Mouse (Mus musculus) right cerebral cortex, postnatal 4 days (tissue): ENCODE data around the gene Taok1.
A peak's percentile ranks its signal among the peaks of the same experiment; 100 is the strongest.

Experiments
- DNase-seq: peaks from one replicate; pipeline ENCODE4 v3.0.0-alpha.2; 2022

Taok1 gene

GRCm38 (mm10) chr11:77507426-77507825 lies 100.2 kb downstream of the Taok1 start:
- DNase-seq = no peak

DNA sequence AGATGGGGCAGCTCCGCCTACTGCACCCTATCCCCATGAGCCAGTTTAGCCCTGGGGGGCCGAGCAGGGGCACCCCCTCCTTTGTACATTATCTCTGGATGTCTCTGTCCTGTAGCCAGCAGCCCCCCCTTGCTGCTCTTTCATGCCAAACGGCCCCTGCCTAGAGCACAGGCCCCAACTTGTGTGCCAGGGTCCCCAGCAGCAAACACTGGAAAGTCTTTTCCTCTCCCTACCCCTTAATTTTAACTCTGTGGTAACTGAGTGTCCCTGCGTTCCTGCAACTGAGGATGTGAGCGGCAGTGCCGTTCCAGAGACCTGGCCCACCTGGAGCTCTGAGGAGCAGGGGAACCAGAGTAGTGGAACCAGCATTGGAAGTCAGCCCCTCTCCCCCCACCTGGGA lies 100.7 kb downstream of the Taok1 start:
- DNase-seq = no peak

DNA sequence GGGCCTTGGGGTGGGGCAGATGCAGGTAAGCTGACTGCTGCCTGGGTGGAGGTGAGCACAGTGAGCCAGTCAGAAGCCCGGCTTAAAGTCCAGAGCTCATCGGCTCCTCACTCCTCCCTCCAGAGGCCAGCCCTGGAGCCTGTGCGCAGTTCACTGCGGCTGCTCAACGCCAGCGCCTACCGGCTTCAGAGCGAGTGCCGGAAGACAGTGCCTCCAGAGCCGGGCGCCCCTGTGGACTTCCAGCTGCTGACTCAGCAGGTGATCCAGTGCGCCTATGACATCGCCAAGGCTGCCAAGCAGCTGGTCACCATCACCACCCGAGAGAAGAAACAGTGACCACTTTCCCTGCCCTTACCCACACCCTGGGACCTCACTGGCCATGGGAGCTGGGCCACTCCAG lies 101.3 kb downstream of the Taok1 start:
- no peak for DNase-seq

DNA sequence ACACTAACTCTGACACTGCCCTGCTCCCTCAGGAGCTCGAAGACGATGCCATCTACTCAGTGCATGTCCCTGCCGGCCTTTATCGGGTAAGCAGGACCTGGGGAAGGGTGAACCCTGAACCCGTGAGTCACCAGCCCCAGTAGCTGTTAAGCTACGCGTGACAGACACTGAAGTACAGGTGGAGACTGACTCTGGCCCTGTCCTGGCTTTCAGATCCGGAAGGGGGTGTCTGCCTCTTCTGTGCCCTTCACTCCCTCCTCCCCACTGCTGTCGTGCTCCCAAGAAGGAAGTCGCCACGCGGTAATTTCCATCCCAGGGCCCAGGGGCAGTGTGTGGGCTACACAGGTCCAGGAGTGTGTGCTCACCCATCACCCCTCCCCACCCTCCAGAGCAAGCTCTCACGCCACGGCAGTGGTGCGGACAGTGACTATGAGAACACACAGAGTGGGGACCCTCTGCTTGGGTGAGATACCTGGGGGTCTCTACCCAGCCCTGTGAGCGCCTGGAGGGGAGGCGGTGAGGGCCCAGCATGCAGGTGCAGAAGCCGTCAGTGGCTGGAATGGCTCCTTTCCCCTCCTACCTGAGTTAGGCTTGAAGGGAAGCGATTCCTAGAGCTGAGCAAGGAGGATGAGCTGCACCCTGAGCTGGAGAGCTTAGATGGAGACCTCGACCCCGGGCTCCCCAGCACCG lies 102.2 kb downstream of the Taok1 start:
- DNase-seq = no peak

DNA sequence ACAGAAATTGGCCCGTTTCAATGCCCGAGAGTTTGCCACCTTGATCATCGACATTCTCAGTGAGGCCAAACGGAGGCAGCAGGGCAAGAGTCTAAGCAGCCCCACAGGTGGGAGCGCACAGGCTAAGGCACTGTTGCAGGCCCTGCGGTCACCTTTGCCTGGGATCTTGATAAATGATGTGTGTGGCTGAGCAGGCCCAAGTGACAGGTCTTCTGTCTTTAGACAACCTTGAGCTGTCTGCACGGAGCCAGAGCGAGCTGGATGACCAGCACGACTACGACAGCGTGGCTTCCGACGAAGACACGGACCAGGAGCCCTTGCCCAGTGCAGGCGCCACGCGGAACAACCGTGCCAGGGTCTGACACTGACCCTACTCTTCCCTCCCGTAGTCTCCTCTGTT lies 103.2 kb downstream of the Taok1 start:
- DNase-seq = no peak

GRCm38 (mm10) chr11:77503511-77503910 lies 104.1 kb downstream of the Taok1 start:
- DNase-seq = no peak

- no peak for DNase-seq
These were observed 105.1 kb downstream of the Taok1 start for GRCm38 (mm10) chr11:77502481-77502880.

GRCm38 (mm10) chr11:77501971-77502370 lies 105.6 kb downstream of the Taok1 start:
- no peak for DNase-seq

GRCm38 (mm10) chr11:77501392-77501791 lies 106.2 kb downstream of the Taok1 start:
- DNase-seq = peak; percentile 81

DNA sequence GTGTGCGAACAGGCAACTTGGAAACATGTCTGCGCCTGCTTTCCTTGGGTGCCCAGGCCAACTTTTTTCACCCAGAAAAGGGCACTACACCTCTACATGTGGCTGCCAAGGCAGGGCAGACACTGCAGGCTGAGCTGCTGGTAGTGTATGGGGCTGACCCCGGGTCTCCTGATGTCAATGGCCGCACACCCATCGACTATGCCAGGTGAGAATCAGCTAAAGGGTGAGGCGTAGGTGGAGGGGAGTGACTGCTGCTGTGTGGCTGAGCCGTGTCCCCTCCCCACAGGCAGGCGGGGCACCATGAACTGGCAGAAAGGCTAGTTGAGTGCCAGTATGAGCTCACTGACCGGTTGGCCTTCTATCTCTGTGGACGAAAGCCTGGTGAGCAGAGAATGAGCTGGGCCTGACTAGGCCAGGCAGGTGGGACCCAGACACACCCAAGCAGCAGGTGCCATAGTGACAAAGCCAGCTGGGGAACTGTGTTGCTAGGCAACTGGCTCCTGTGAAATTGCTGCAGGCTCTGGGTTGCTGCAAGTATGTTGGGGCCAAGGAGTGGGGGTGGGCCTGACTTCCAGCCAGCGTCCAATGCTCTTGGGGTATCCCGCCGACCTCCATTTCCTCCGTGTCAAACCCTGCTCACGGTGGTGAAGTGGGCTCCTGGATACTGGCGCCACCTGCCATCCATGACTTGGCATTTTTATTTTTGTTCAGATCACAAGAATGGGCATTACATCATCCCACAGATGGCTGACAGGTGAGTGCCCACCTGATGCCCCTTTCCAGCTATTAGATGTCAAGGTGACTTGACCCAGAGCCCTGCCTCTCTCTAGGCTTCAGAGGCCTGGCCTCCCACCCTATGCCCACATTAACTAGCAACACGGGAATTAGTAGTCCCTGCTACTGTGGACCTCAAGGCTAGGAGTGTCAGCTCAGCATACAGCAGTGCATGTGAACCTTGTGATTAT lies 107.0 kb downstream of the Taok1 start:
- no peak for DNase-seq

DNA sequence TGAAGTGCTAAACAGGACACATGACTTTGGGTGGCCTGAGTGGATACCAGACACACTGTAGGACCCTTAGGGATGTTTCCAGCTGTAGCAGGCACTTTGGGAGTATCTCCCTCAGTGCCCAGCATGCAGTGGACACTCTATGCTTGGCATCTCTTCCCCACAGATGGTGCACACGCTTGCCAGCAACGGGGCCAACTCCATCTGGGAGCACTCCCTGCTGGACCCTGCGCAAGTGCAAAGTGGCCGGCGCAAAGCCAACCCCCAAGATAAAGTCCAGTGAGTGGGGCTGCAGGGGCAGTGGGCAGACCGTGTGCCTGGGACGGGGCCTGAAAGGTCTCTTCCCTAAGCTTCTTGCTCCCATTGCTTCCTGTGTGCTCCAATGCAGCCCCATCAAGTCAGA lies 108.3 kb downstream of the Taok1 start:
- DNase-seq = no peak

DNA sequence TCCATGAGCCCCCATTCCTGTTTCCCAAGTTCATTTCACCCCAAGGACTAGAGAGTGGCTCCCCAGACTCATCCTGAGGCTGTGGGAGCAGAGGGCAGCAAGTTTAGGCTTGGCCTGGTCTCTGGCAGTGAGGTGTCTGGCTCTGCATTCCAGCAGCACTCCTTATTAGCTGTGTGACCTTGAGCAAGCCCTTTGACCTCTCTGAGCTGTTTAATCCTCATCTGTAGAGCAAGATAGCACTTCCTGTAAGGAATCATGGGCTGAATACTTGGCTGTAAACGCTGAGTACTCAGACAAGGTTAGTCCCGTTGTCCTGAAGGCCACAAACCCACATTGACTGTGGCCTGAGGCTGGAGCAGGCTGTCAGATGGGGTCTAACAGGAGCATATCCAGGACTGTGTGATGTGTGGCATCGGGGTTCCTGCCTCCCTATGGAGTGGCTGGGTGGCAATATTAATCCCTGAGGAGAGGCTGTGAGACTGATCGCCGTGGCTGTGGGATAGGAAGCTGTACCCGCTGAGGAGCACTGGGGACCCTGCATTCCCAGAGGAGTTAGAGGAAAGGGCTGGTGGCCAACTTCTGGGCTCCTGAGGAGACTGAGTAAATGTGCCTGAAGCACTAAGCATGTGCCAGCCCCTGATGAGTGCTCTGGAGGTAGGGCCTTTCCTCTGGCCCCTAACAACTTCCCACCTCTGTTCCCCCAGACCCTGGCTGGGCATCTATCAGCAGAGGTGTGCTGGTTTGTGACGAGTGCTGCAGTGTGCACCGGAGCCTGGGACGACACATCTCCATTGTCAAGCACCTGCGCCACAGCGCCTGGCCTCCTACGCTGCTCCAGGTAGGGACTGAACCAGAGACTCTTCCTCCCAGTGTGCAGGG lies 109.1 kb downstream of the Taok1 start:
- no peak for DNase-seq

DNA sequence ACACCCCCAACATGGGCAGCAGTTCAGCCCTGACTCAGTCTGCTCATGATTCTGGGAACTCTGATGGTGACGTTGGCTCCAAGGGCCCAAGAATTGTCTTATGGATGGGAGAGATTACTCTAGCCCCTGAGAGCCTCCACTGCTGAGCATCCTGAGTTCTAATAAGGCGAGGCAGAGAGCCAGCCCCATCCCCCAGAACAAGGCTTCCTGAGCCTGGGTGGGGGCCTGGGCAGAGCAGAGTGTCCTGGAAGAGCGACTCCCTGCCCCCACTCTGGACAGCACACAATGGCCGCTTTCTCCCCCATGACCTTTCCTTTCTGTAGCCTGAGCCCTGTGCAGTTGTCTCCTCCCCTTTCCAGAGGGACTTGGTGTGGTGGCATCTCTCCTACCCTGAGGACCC lies 109.8 kb downstream of the Taok1 start:
- no peak for DNase-seq

DNA sequence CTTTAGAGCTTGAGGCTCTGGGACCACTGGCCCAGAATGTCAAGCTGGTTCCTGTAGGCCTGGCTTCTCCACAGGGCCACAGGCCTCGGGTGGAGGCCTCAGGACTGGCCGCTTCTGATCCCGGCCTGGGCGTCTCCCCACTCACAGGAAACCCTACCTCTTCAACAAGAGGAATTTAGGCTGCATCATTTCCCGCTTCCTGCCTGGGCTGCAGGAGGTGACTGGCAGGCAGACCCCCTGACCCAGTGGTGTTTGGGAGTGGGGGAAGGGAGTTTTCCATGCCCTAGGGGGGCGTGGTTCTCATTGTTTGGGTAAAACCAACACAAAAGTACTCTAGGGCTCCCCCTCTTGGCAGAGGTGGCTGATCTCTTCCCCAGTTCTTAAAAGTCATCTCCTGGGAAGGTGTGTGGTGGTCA lies 110.3 kb downstream of the Taok1 start:
- no peak for DNase-seq

DNA sequence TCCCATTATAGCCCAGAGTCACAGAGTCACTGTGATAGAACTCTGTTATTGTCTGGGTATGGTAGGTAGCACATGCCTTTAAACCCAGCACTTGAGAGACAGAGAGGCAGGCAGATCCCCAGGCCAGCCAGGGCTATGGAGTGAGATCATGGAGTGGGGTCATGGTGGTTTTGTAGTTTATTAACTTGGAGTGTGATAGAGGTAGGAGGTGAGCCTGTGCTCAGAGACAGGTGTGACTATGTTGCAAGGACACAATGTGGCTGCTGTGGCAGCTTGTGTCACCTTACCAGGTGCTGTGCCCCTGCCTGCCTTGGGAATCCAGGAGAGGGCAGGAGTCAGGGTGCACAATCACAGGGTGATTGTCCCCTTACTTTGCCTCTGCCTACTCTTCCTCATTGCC lies 112.1 kb downstream of the Taok1 start:
- DNase-seq = no peak

- no peak for DNase-seq
These were observed 112.8 kb downstream of the Taok1 start for GRCm38 (mm10) chr11:77494782-77495181.

- DNase-seq = no peak
These were observed 113.3 kb downstream of the Taok1 start for GRCm38 (mm10) chr11:77494344-77494676.

DNA sequence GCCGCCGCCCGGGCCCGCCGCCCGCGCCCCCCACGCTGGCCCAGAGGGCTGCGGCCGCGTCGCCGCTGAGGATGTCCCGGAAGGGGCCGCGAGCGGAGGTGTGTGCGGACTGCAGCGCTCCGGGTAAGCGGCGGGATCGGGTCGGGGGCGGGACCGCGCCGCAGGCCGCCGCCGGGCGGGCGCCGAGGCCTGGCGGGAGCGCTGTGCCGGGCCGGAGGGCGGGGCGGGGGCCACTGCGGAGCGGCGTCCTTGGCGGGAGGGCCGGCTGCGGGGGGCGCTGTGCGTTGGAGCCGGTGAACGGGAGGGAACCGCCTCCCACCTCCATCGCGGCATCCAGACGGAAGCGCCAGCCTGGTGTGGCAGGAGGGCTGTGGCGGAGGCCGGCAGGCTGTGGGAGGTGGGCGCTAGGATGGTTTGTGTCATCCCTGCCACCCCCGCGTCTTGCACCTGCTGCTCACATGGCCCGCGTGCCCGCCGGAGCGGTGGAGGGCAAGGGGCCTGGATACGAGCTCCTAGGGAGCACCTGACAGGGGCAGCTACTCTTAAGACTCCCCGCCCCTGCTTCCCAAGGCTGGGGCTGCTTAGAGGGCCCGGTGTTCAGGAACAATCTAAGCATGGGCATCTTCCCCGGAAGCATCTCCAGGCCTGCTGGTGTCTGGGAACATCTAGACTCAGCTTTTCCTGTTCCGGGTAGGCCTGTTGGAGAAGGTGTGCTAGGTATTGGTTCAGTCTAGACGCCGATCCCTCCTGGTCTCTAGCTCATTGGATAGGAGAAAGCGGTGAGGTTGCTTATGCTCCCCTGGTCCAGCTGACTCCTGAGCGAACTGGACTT lies 113.9 kb downstream of the Taok1 start, which contains the start of gene Git1:
Gene Git1, plus strand, starts transcription at position 51 of the 832 bp plus-strand sequence.
- DNase-seq = peak; percentile 54

DNA sequence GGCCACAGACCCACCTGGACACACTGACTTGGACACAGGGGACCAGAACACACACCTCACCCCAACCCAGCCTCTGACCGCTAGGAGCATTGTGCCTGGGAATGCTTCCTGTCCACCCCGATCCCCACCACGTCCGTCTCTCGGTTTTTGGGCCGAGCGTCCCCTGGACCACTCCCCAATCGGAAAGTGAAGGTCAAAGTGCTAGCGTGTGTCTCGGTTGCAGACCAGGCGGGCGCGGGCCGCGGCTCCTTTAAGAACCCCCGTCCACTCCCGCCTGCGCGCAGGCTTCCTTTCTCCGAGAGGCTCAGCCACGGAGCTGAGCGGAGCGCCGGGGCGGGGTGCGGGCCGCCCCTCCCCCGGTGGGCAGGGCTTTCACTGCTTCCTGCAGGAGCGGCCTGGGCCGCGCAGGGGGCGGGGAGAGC lies 114.7 kb downstream of the Taok1 start:
- DNase-seq = peak; percentile 89

- peak; percentile 74 for DNase-seq
These were observed 115.2 kb downstream of the Taok1 start for GRCm38 (mm10) chr11:77492311-77492871.

DNA sequence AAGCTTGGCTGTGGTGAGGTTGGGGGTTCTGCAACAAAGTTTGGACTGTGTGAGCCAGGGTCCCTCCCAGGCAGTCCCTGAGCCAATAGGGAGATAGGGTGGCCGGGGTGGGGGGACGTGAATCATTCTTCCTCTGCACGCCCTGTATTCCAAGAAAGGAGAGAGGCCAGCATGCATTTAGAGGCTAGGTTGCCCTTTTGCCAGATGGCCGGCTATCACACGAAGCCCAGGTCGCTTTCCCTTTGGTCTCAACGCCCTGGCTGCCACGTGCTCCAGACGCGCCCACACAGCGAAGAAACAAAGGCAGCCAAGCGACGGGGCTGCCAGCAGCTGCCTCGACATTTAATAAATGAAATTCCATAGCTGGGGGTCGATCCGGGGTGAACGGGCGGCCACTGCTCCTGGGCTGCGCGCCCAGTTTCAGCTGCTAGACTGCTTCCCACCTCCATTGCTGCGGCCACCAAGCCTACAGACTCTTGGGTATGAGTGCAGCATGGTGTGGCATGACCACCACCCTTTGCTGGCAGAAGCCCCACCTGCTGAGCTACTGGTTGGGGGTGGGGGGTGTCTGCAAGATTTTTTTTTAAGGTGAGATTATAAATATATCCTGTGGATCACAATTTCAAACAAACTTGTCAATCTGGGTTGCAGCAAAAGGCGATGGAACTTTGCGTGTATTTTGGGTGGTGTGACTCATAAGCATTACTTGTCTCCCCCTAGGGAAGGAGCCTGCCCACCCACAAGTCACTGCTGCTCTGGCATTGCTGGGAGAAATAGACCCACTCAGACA lies 115.9 kb downstream of the Taok1 start:
- DNase-seq = peak; percentile 61
